Mouse (Mus musculus): ENCODE results near the gene Gp9.

DNA sequence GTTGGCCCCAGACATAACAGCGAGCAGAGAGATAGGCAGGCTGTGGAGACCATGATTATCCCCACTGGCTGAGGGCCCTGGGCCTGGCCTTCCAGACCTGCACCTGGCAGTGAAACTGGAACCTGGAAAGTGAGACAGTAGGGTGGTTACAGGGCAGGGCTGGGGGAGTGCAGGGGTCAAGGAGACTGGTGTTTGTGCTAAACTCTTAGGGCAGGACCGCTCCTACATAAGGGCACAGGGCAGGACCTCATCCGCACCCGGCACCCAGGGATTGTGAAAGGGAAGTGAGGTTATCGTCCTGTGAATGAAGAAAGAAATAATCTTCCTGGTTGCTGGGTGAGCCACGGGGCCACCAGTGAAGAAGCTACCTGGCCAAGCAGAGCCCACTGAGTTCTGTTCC, 11.9 kb downstream of the Gp9 start:
- TF ChIP-seq GATA1 (IDR thresholded peaks at IDR 0.05; ENCODE audit: borderline replicate concordance, low read length) (no peak), CTCF (IDR thresholded peaks at IDR 0.05; ENCODE audit: low read depth, low read length) (no peak), TAL1 (conservative IDR thresholded peaks at IDR 0.05; ENCODE audit: low read depth, low read length) (no peak), POLR2AphosphoS5 (IDR thresholded peaks at IDR 0.05; ENCODE audit: insufficient replicate concordance, low read depth, low read length) (no peak)
